Mouse (Mus musculus): ENCODE measurements at regions not wholly inside any gene's neighbourhood (a gene's known extent, or its start where the extent isn't known, plus 50 kb on each side); places are given as distances from the start of the nearest gene placed in this dataset.

DNA sequence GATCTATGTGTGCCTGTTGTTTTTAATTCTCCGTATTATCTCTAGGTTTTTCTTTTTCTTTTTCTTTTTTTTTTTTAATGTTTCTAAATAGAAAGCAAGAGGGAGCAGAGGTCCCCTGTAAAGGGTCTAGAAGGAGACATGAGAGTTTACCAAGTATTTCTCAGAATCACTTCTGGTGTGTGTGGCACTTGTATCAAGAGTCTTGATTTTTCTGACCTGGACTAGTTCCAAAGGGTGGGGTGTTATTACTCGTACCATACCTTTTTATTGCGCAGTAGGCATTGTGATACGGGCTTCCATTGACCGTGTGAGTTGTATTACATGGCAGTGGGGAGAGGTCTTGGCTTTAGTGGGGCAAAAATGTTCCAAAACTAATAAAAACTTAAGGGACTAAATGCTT lies 63.2 kb upstream of the Bmp6 start:
- DNase-seq = no peak

GRCm38 (mm10) chr13:38287960-38288359 lies 56.9 kb upstream of the Bmp6 start:
- DNase-seq = no peak

- no peak for DNase-seq
These were observed 56.1 kb upstream of the Bmp6 start for GRCm38 (mm10) chr13:38288572-38289440.

DNA sequence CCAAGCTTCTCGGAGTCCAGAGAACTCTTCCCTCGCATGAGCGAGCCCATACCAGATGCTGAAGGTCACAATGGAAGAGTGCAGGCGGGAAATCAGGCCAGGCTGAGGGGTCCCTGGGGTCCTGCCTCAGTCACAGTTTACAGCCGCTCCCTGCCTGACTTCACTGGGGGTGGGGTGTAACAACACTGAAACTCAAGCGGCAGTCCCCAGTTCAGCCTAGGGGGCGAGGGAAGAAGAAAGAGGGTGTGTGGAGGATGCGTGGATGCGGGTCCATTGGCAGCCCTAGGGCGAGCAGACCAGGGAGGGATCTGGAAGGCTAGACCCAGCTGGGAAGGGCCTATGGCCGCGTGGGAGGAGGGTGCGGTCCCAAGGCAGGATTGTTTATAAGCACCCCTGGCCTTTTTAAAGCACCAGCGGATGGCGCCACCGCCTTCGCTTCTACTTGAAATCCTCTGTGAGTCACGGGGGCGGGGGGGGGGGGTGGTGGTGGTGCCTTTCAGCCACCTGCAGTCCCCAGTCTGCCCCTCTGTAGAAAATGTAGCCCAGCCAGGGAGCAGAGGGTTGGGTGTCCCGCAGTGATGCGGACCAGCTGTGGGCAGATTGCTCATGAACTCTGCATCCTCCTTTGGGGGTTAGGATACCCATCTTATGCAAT lies 54.5 kb upstream of the Bmp6 start:
- DNase-seq = peak; percentile 67

DNA sequence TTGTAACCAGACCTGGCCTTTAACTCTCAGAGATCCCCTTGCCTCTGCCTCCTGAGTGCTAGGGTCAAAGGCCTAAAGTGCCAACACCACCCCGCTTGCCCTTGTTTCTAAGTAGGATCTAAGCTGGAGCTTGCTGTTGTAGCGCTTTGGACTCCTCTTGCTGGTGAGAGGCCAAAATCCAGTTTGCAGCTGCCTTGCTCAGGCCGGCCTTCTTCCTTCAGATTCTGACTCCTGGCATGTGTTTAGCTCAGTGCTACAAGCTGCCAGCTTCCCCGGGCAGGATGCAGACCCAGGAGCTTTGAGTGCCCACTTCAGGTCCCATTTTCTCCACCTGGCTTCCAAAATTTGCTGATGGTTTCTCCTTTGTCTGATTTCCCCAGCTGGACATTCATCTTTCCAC lies 53.4 kb upstream of the Bmp6 start:
- peak; percentile 17 for DNase-seq
